Mouse (Mus musculus) embryonic facial prominence, embryonic 15.5 days (tissue): ENCODE measurements around the gene Map4k4. TPM values are rescaled to one million over a fixed set of nuclear protein-coding genes. Genes with fewer than 3 reads are reported as not detected.

ENCODE experiments used
- ATAC-seq: fragments of 200-750 bp; cut with Nextera tagmentation; 2 replicates; pipeline ENCODE4 v1.8.0; 2017; ENCODE audit warnings: low read depth, moderate TSS enrichment; ENCODE audit not compliant: insufficient number of reproducible peaks, low FRiP score, low TSS enrichment
- H3K27ac ChIP-seq: fragments of 300-500 bp; sonication (generic); replicated peaks from 2 replicates; pipeline ENCODE4 v1.5.1; 2015; ENCODE audit warnings: mild to moderate bottlenecking, inconsistent platforms
- H3K27me3 ChIP-seq: fragments of 300-500 bp; sonication (generic); 2 replicates; pipeline ENCODE4 v1.6.1; 2015; ENCODE audit warnings: inconsistent platforms
- H3K36me3 ChIP-seq: fragments of 300-500 bp; sonication (generic); 2 replicates; pipeline ENCODE4 v1.6.1; 2015; ENCODE audit warnings: mild to moderate bottlenecking, inconsistent platforms
- H3K4me1 ChIP-seq: fragments of 300-500 bp; sonication (generic); 2 replicates; pipeline ENCODE4 v1.6.1; 2015; ENCODE audit warnings: inconsistent platforms
- H3K4me2 ChIP-seq: fragments of 300-500 bp; sonication (generic); replicated peaks from 2 replicates; pipeline ENCODE4 v1.6.1; 2015; ENCODE audit warnings: mild to moderate bottlenecking, inconsistent platforms
- H3K4me3 ChIP-seq: fragments of 300-500 bp; sonication (generic); replicated peaks from 2 replicates; pipeline ENCODE4 v1.5.1; 2015; ENCODE audit warnings: mild to moderate bottlenecking, inconsistent platforms
- H3K9ac ChIP-seq: fragments of 300-500 bp; sonication (generic); 2 replicates; pipeline ENCODE4 v1.6.1; 2015; ENCODE audit warnings: inconsistent platforms
- H3K9me3 ChIP-seq: fragments of 300-500 bp; sonication (generic); replicated peaks from 2 replicates; pipeline ENCODE4 v1.6.1; 2016; ENCODE audit warnings: inconsistent platforms
- WGBS: fragments of 180-500 bp; shearing (Covaris S2); methylation state at CpG from one replicate; pipeline ENCODE4 v1.1.7; 2015; 5-methylcytosine and 5-hydroxymethylcytosine counted together
- polyA plus RNA-seq: library from polyadenylated mRNA; unstranded; fragments of >200 nt; fragmentation: Nextera tagmentation; extraction: Ambion mirVana; gene quantifications from 2 replicates; pipeline ENCODE4 v1.2.1, GENCODE M21; 2015

Map4k4 gene
- polyA plus RNA-seq, 1 experiment from 2014 or later, result 34.4 TPM

- Histone ChIP-seq H3K9me3 (no peaks in the 10 kb centered on the region), H3K4me3 (no peak overlapping the region), H3K9ac (no peak overlapping the region), H3K4me2 (no peak overlapping the region), H3K27me3 (no peaks in the 10 kb centered on the region), H3K4me1 (no peaks in the 10 kb centered on the region), H3K36me3 (no peaks in the 10 kb centered on the region), H3K27ac (no peak overlapping the region)
- no peak for ATAC-seq
- WGBS, result 42% methylated on average over 3 of the region's 3 CpGs
Observed at GRCm38 (mm10) chr1:39877981-39878380, 22.7 kb upstream of the Map4k4 start.

- H3K27me3 ChIP-seq, result no peaks in the 10 kb centered on the region
- H3K9me3 ChIP-seq, result no peaks in the 10 kb centered on the region
- H3K9ac ChIP-seq, result no peak overlapping the region
- peaks cover 4% of the 10 kb centered on the region; the same call in 1 of the 2 replicates for H3K4me1 ChIP-seq
- no peaks in the 10 kb centered on the region for H3K36me3 ChIP-seq
- no peak overlapping the region for H3K27ac ChIP-seq
- WGBS, result 76% methylated on average over 4 of the region's 4 CpGs
- H3K4me2 ChIP-seq, result no peak overlapping the region
- ATAC-seq, result no peak
- no peak overlapping the region for H3K4me3 ChIP-seq
Observed at GRCm38 (mm10) chr1:39882505-39882904, 18.2 kb upstream of the Map4k4 start.

GRCm38 (mm10) chr1:39884803-39885515 is 15.8 kb upstream of the Map4k4 start:
- Histone ChIP-seq H3K9ac (no peak overlapping the region), H3K27ac (no peak overlapping the region), H3K36me3 (no peaks in the 10 kb centered on the region), H3K4me3 (no peak overlapping the region), H3K27me3 (no peaks in the 10 kb centered on the region), H3K9me3 (no peaks in the 10 kb centered on the region), H3K4me1 (peaks cover 4% of the 10 kb centered on the region; the same call in 1 of the 2 replicates), H3K4me2 (no peak overlapping the region)
- WGBS, result 40% methylated on average over 16 of the region's 16 CpGs
- ATAC-seq, result no peak

GRCm38 (mm10) chr1:39887997-39888396 is 12.7 kb upstream of the Map4k4 start:
- no peaks in the 10 kb centered on the region for H3K36me3 ChIP-seq
- ATAC-seq, result no peak
- no peaks in the 10 kb centered on the region for H3K9me3 ChIP-seq
- H3K9ac ChIP-seq, result no peak overlapping the region
- no peaks in the 10 kb centered on the region for H3K27me3 ChIP-seq
- WGBS, result 11% methylated on average over 1 of the region's 1 CpGs
- peaks cover 4% of the 10 kb centered on the region; the same call in 1 of the 2 replicates for H3K4me1 ChIP-seq
- no peak overlapping the region for H3K4me3 ChIP-seq
- H3K4me2 ChIP-seq, result no peak overlapping the region
- no peak overlapping the region for H3K27ac ChIP-seq

GRCm38 (mm10) chr1:39889429-39889828 is 11.3 kb upstream of the Map4k4 start:
- Histone ChIP-seq H3K4me1 (peaks cover 4% of the 10 kb centered on the region; the same call in 1 of the 2 replicates), H3K27me3 (no peaks in the 10 kb centered on the region), H3K4me2 (no peak overlapping the region), H3K9me3 (no peaks in the 10 kb centered on the region), H3K36me3 (no peaks in the 10 kb centered on the region), H3K27ac (no peak overlapping the region), H3K4me3 (no peak overlapping the region), H3K9ac (no peak overlapping the region)
- no peak for ATAC-seq
- WGBS, result 86% methylated on average over 8 of the region's 8 CpGs

- H3K9me3 ChIP-seq, result no peaks in the 10 kb centered on the region
- H3K4me1 ChIP-seq, result no peaks in the 10 kb centered on the region
- no peak for ATAC-seq
- no peak overlapping the region for H3K9ac ChIP-seq
- no peak overlapping the region for H3K4me3 ChIP-seq
- H3K27ac ChIP-seq, result no peak overlapping the region
- no peak overlapping the region for H3K4me2 ChIP-seq
- no peaks in the 10 kb centered on the region for H3K36me3 ChIP-seq
- H3K27me3 ChIP-seq, result no peaks in the 10 kb centered on the region
- WGBS, result 86% methylated on average over 6 of the region's 6 CpGs
Observed at GRCm38 (mm10) chr1:39889973-39890372, 10.7 kb upstream of the Map4k4 start.

GRCm38 (mm10) chr1:39893153-39893880 is 7.4 kb upstream of the Map4k4 start:
- Histone ChIP-seq H3K36me3 (no peaks in the 10 kb centered on the region), H3K4me3 (no peak overlapping the region), H3K9ac (no peak overlapping the region), H3K27ac (no peak overlapping the region), H3K4me2 (no peak overlapping the region), H3K9me3 (no peaks in the 10 kb centered on the region), H3K4me1 (0 out of 2 replicates have a peak, but pooled peaks cover 8% of the 10 kb centered on the region), H3K27me3 (no peaks in the 10 kb centered on the region)
- WGBS, result 91% methylated on average over 11 of the region's 11 CpGs
- no peak for ATAC-seq

GRCm38 (mm10) chr1:39895097-39895496 is 5.6 kb upstream of the Map4k4 start:
- no peak overlapping the region for H3K4me3 ChIP-seq
- WGBS, result 49% methylated on average over 2 of the region's 2 CpGs
- H3K9ac ChIP-seq, result no peak overlapping the region
- no peak for ATAC-seq
- H3K36me3 ChIP-seq, result no peaks in the 10 kb centered on the region
- H3K27ac ChIP-seq, result no peak overlapping the region
- H3K4me2 ChIP-seq, result no peak overlapping the region
- no peaks in the 10 kb centered on the region for H3K9me3 ChIP-seq
- H3K4me1 ChIP-seq, result peaks cover 14% of the 10 kb centered on the region
- H3K27me3 ChIP-seq, result no peaks in the 10 kb centered on the region

GRCm38 (mm10) chr1:39895506-39895905 is 5.2 kb upstream of the Map4k4 start:
- no peaks in the 10 kb centered on the region for H3K36me3 ChIP-seq
- no peak overlapping the region for H3K27ac ChIP-seq

GRCm38 (mm10) chr1:39896581-39896980 is 4.1 kb upstream of the Map4k4 start:
- Histone ChIP-seq H3K4me1 (peaks cover 14% of the 10 kb centered on the region), H3K36me3 (no peaks in the 10 kb centered on the region), H3K9ac (no peak overlapping the region), H3K4me3 (no peak overlapping the region), H3K27ac (no peak overlapping the region), H3K4me2 (no peak overlapping the region), H3K9me3 (no peaks in the 10 kb centered on the region), H3K27me3 (no peaks in the 10 kb centered on the region)
- no peak for ATAC-seq
- WGBS, result 46% methylated on average over 2 of the region's 2 CpGs

More at GRCm38 (mm10) chr1:39895506-39895905, 5.2 kb upstream of the Map4k4 start:
- no peak overlapping the region for H3K4me3 ChIP-seq
- 30% methylated on average over 2 of the region's 2 CpGs for WGBS
- no peak overlapping the region for H3K4me2 ChIP-seq
- no peaks in the 10 kb centered on the region for H3K27me3 ChIP-seq
- peaks cover 14% of the 10 kb centered on the region for H3K4me1 ChIP-seq
- H3K9me3 ChIP-seq, result no peaks in the 10 kb centered on the region
- no peak overlapping the region for H3K9ac ChIP-seq
- no peak for ATAC-seq

- Histone ChIP-seq H3K27me3 (no peaks in the 10 kb centered on the region), H3K27ac (no peak overlapping the region), H3K4me2 (no peak overlapping the region), H3K4me1 (peaks cover 27% of the 10 kb centered on the region), H3K9ac (no peak overlapping the region), H3K4me3 (no peak overlapping the region), H3K36me3 (no peaks in the 10 kb centered on the region), H3K9me3 (no peaks in the 10 kb centered on the region)
- WGBS, result 78% methylated on average over 4 of the region's 4 CpGs
- ATAC-seq, result no peak
Observed at GRCm38 (mm10) chr1:39898686-39899085, 2.0 kb upstream of the Map4k4 start.
